Mouse (Mus musculus) kidney, postnatal 0 days (tissue): Measurements from ENCODE around the gene Raph1. TPM values are rescaled to one million over a fixed set of nuclear protein-coding genes. Genes with fewer than 3 reads are reported as not detected.
"Not testable (repeated sequence)": the region's sequence is repeated elsewhere in the genome, so short reads cannot be mapped to it uniquely, and the experiment has no call there.

ENCODE experiments used
- ATAC-seq: fragments of 200-750 bp; cut with Nextera tagmentation; replicated peaks from 2 replicates; pipeline ENCODE4 v1.8.0; 2017; ENCODE audit warnings: low read depth, moderate number of reproducible peaks, moderate TSS enrichment, moderate library complexity; ENCODE audit not compliant: low FRiP score
- DNase-seq: peaks from one replicate; pipeline ENCODE4 v3.0.0-alpha.2; 2016; ENCODE audit warnings: low spot score
- H3K27ac ChIP-seq: fragments of 300-500 bp; sonication (generic); 2 replicates; pipeline ENCODE4 v1.5.1; 2014; ENCODE audit warnings: mild to moderate bottlenecking
- H3K27me3 ChIP-seq: fragments of 300-500 bp; sonication (generic); 2 replicates; pipeline ENCODE4 v1.6.1; 2014; ENCODE audit warnings: low read length, mixed read lengths; ENCODE audit not compliant: insufficient read depth
- H3K36me3 ChIP-seq: fragments of 300-500 bp; sonication (generic); 2 replicates; pipeline ENCODE4 v1.6.1; 2014; ENCODE audit warnings: low read length, mixed read lengths; ENCODE audit not compliant: insufficient read depth
- H3K4me1 ChIP-seq: fragments of 300-500 bp; sonication (generic); replicated peaks from 2 replicates; pipeline ENCODE4 v1.6.1; 2014; ENCODE audit warnings: antibody characterized with exemption, low read length, mixed read lengths; ENCODE audit not compliant: insufficient read depth
- H3K4me2 ChIP-seq: fragments of 300-500 bp; sonication (generic); 2 replicates; pipeline ENCODE4 v1.6.1; 2014; ENCODE audit warnings: mild to moderate bottlenecking, low read length, moderate library complexity, mixed read lengths
- H3K4me3 ChIP-seq: fragments of 300-500 bp; sonication (generic); replicated peaks from 2 replicates; pipeline ENCODE4 v1.5.1; 2014; ENCODE audit warnings: low read depth, low read length
- H3K9ac ChIP-seq: fragments of 300-500 bp; sonication (generic); 2 replicates; pipeline ENCODE4 v1.6.1; 2014; ENCODE audit warnings: low read depth, low read length
- H3K9me3 ChIP-seq: fragments of 300-500 bp; sonication (generic); replicated peaks from 2 replicates; pipeline ENCODE4 v1.6.1; 2016; ENCODE audit warnings: low read length, inconsistent platforms, mixed read lengths
- CTCF ChIP-seq: IDR thresholded peaks from 2 replicates; pipeline ENCODE4 v1.5.1; 2016; ENCODE audit warnings: antibody characterized with exemption, low read depth, mild to moderate bottlenecking, moderate library complexity
- WGBS: fragments of 180-500 bp; shearing (Covaris S2); extraction: QIAGEN DNeasy Blood & Tissue Kit; methylation state at CpG from one replicate; pipeline ENCODE4 v1.1.7; 2014; 5-methylcytosine and 5-hydroxymethylcytosine counted together
- microRNA-seq: library from miRNA; unstranded; fragments of <30 nt; microRNA quantifications from one replicate; pipeline ENCODE4, GENCODE M21; 2016
- polyA plus RNA-seq: library from polyadenylated mRNA; unstranded; fragments of >200 nt; fragmentation: Nextera tagmentation; extraction: Ambion mirVana; gene quantifications from 2 replicates; pipeline ENCODE4 v1.2.1, GENCODE M21; 2015

The Raph1 gene
- polyA plus RNA-seq, 1 experiment from 2014 or later: 21.6 TPM

DNA sequence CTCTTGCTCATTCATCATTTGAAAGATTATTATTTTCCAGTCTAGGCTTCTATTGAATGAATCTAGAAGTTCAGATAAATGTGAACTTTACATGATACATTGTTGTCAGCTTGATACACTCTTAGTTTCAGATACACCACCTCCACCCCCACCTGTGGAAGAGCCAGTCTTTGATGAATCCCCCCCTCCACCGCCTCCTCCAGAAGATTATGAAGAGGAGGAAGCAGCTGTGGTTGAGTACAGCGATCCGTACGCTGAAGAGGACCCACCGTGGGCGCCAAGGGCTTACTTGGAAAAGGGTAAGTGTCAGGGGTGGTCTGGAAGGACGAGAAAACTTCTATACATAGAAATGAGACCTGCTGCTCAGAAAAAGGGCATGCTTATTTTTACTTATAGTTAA lies 96.4 kb downstream of the Raph1 start:
- TF ChIP-seq CTCF: no peak
- no peak overlapping the region for H3K4me3 ChIP-seq
- ATAC-seq (no peak), DNase-seq (no peak)
- H3K36me3 ChIP-seq: 0 out of 2 replicates have a peak, but pooled peaks cover 24% of the 10 kb centered on the region
- no peak overlapping the region for H3K9ac ChIP-seq
- H3K27me3 ChIP-seq: no peaks in the 10 kb centered on the region
- no peak overlapping the region for H3K27ac ChIP-seq
- no peaks in the 10 kb centered on the region for H3K4me1 ChIP-seq
- H3K4me2 ChIP-seq: no peak overlapping the region
- 90% methylated on average over 7 of the region's 7 CpGs for WGBS
- H3K9me3 ChIP-seq: no peaks in the 10 kb centered on the region

DNA sequence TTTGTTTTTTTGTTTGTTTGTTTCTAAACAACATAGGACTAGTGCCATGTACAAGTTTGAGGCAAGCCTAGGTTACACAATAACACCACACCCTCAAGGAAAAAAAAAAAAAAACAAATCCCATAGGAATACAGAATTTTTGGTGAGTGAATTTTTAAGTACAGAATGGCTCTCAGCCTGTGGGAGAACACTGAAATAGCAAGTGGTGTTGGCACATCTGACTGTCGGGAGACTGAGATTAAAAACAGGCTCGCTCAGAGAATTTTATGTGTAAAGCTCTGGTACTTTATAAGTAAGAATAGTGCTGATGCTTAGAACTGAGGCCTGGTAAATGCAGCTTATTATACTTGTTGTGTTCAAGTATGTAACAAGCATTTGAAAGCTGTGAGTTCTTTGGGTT lies 97.4 kb downstream of the Raph1 start:
- Histone ChIP-seq H3K4me2 (no peak overlapping the region), H3K36me3 (0 out of 2 replicates have a peak, but pooled peaks cover 29% of the 10 kb centered on the region), H3K4me3 (no peak overlapping the region), H3K9me3 (no peaks in the 10 kb centered on the region), H3K9ac (no peak overlapping the region), H3K27ac (no peak overlapping the region), H3K27me3 (no peaks in the 10 kb centered on the region), H3K4me1 (no peaks in the 10 kb centered on the region)
- no peak for TF ChIP-seq CTCF
- 92% methylated on average over 2 of the region's 2 CpGs for WGBS
- DNase-seq (no peak), ATAC-seq (no peak)

- TF ChIP-seq CTCF: no peak
- peak; percentile 18 for DNase-seq
- Histone ChIP-seq H3K9me3 (no peaks in the 10 kb centered on the region), H3K4me3 (no peak overlapping the region), H3K4me2 (no peak overlapping the region), H3K36me3 (0 out of 2 replicates have a peak, but pooled peaks cover 6% of the 10 kb centered on the region), H3K27me3 (no peaks in the 10 kb centered on the region), H3K9ac (no peak overlapping the region), H3K27ac (0 out of 2 replicates have a peak overlapping the region, but pooled peaks have one; percentile 32), H3K4me1 (no peaks in the 10 kb centered on the region)
- ATAC-seq: no peak
- WGBS: 83% methylated on average over 1 of the region's 1 CpGs
These were observed 106.3 kb downstream of the Raph1 start for GRCm38 (mm10) chr1:60460623-60461022.

DNA sequence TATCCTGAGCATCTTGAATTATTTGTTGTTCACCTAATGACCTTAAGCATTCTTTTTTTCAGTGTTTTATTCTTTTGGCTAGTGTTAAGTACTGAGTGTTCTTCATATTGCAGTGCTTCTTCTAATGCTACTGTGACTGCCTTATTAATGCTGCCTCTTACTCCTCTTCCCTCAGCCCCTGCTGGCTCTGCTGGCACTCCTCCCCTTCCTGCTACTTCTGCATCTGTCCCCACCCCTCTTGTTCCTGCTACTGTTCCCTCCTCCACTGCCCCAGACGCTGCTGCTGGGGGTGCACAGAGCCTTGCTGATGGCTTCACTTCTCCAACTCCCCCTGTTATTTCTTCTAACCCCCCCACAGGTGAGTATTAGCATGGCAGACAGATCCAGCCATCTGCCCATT lies 117.0 kb downstream of the Raph1 start:
- H3K36me3 ChIP-seq: peaks cover 15% of the 10 kb centered on the region; the same call in 1 of the 2 replicates
- WGBS: 35% methylated on average over 1 of the region's 1 CpGs
- TF ChIP-seq CTCF: no peak
- ATAC-seq: no peak
- no peaks in the 10 kb centered on the region for H3K27me3 ChIP-seq
- H3K9me3 ChIP-seq: no peaks in the 10 kb centered on the region
- no peak overlapping the region for H3K9ac ChIP-seq
- no peak overlapping the region for H3K4me2 ChIP-seq
- no peaks in the 10 kb centered on the region for H3K4me1 ChIP-seq
- DNase-seq: no peak
- H3K4me3 ChIP-seq: no peak overlapping the region
- no peak overlapping the region for H3K27ac ChIP-seq

- H3K27ac ChIP-seq: no peak overlapping the region
- no peak for ATAC-seq
- WGBS: 81% methylated on average over 12 of the region's 12 CpGs
- H3K4me1 ChIP-seq: no peaks in the 10 kb centered on the region
- H3K36me3 ChIP-seq: peaks cover 9% of the 10 kb centered on the region; the same call in 1 of the 2 replicates
- no peaks in the 10 kb centered on the region for H3K9me3 ChIP-seq
- H3K27me3 ChIP-seq: no peaks in the 10 kb centered on the region
- TF ChIP-seq CTCF: peak; percentile 53; the same call in 1 of the 2 replicates
- no peak overlapping the region for H3K4me3 ChIP-seq
- no peak overlapping the region for H3K9ac ChIP-seq
- DNase-seq: peak; percentile 47
- H3K4me2 ChIP-seq: no peak overlapping the region
These were observed 119.8 kb downstream of the Raph1 start for GRCm38 (mm10) chr1:60447067-60447466.

DNA sequence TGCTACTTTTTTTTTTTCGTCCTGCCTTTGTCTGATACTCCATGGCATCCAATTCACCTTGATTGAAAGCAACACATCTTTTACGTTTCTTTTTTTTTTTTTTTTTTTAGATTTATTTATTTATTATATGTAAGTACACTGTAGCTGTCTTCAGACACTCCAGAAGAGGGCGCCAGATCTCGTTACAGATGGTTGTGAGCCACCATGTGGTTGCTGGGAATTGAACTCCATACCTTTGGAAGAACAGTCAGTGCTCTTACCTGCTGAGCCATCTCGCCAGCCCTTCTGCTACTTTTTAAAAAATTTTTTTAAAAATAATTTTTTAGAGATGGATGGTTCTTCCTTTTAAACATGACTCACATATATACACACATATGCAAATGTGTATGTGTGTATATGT lies 125.5 kb downstream of the Raph1 start:
- not testable (repeated sequence) for ATAC-seq

DNA sequence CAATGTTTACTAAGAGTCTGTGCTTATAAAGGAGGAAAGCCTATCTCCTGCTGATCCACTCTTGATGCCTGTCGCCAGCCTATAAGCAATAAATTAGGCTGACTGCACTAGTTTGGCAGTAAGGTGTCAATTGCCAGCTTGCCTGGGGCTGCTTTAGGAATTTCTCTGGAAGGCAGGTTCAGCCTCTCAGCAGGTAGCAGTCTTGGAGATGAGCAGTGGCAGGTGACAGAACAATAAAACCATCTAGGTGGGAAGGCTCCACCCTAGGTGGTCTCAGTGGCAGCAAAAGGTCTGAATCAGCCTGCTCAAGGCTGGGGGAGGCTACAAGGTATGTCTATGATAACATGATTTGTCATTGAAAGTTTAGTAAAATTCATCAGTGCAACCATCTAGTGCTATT lies 134.4 kb downstream of the Raph1 start:
- TF ChIP-seq CTCF: no peak
- 25% methylated on average over 1 of the region's 1 CpGs for WGBS
- H3K9ac ChIP-seq: no peak overlapping the region
- H3K4me2 ChIP-seq: no peak overlapping the region
- ATAC-seq: no peak
- no peak overlapping the region for H3K4me3 ChIP-seq
- H3K27ac ChIP-seq: no peak overlapping the region
- no peak for DNase-seq
- H3K36me3 ChIP-seq: peaks cover 5% of the 10 kb centered on the region; the same call in 1 of the 2 replicates
- H3K4me1 ChIP-seq: no peaks in the 10 kb centered on the region
- H3K9me3 ChIP-seq: no peaks in the 10 kb centered on the region
- H3K27me3 ChIP-seq: no peaks in the 10 kb centered on the region

More for the DNA sequence above, 125.5 kb downstream of the Raph1 start:
- not testable (repeated sequence) for H3K27me3 ChIP-seq, H3K4me1 ChIP-seq, H3K4me3 ChIP-seq, DNase-seq, H3K27ac ChIP-seq, H3K9me3 ChIP-seq, H3K4me2 ChIP-seq, H3K36me3 ChIP-seq, H3K9ac ChIP-seq
- WGBS: 87% methylated on average over 5 of the region's 5 CpGs
- TF ChIP-seq CTCF: peak; percentile 23; the same call in 1 of the 2 replicates

Small RNA genes lying within 50 kb of the gene (microRNA-seq; reads per million reads assigned to microRNA genes)
- gene Gm23762: not detected

Other genes starting within 250 kb of the Raph1 start
- 17.7 and 18.0 TPM in 2 replicates for gene Cyp20a1, start 223.8 kb downstream of the Raph1 start, polyA plus RNA-seq
- gene Abi2, start 157.5 kb downstream of the Raph1 start, polyA plus RNA-seq: 22.1 and 22.7 TPM in 2 replicates
- 0.10 and 0.16 TPM in 2 replicates for gene Cd28, start 149.7 kb upstream of the Raph1 start, polyA plus RNA-seq